Mouse (Mus musculus) frontal cortex, adult (tissue): ENCODE measurements around the gene Tnks1bp1.
A peak's percentile ranks its signal among the peaks of the same experiment; 100 is the strongest.

Experiments
- ATAC-seq: cut with Nextera tagmentation; 2 replicates; pipeline ENCODE4 v1.9.2; 2017; ENCODE audit warnings: mild to moderate bottlenecking, moderate library complexity, mixed read lengths; ENCODE audit not compliant: low TSS enrichment

Gene Tnks1bp1

GRCm38 (mm10) chr2:85038336-85038735 lies 9.5 kb upstream of the Tnks1bp1 start:
- ATAC-seq = no peak

- ATAC-seq = no peak
Measured at GRCm38 (mm10) chr2:85043623-85044022, 4.2 kb upstream of the Tnks1bp1 start.

GRCm38 (mm10) chr2:85046222-85046621 lies 1.6 kb upstream of the Tnks1bp1 start:
- ATAC-seq = no peak

GRCm38 (mm10) chr2:85047081-85047480 lies 741 bp upstream of the Tnks1bp1 start:
- ATAC-seq = no peak

GRCm38 (mm10) chr2:85048168-85048751 lies 438 bp downstream of the Tnks1bp1 start:
- ATAC-seq = peak; percentile 47

GRCm38 (mm10) chr2:85049277-85049676 lies 1.5 kb downstream of the Tnks1bp1 start:
- ATAC-seq = no peak

- peak; percentile 39 for ATAC-seq
Measured at GRCm38 (mm10) chr2:85050001-85050634, 2.3 kb downstream of the Tnks1bp1 start.

- no peak for ATAC-seq
Measured at GRCm38 (mm10) chr2:85050746-85051145, 2.9 kb downstream of the Tnks1bp1 start.

GRCm38 (mm10) chr2:85053192-85053816 lies 5.5 kb downstream of the Tnks1bp1 start:
- no peak for ATAC-seq

GRCm38 (mm10) chr2:85056711-85057110 lies 8.9 kb downstream of the Tnks1bp1 start:
- no peak for ATAC-seq

- no peak for ATAC-seq
Measured at GRCm38 (mm10) chr2:85059677-85060076, 11.9 kb downstream of the Tnks1bp1 start.

GRCm38 (mm10) chr2:85060591-85061060 lies 12.8 kb downstream of the Tnks1bp1 start:
- peak; percentile 33; the same call in 1 of the 2 replicates for ATAC-seq

GRCm38 (mm10) chr2:85061107-85061541 lies 13.3 kb downstream of the Tnks1bp1 start:
- ATAC-seq = no peak

- peak; percentile 58 for ATAC-seq
Measured at GRCm38 (mm10) chr2:85065141-85065875, 17.5 kb downstream of the Tnks1bp1 start.

GRCm38 (mm10) chr2:85066937-85067336 lies 19.1 kb downstream of the Tnks1bp1 start:
- no peak for ATAC-seq

- ATAC-seq = peak; percentile 13; the same call in 1 of the 2 replicates
Measured at GRCm38 (mm10) chr2:85067903-85068625, 20.2 kb downstream of the Tnks1bp1 start.

- peak; percentile 39 for ATAC-seq
Measured at GRCm38 (mm10) chr2:85068626-85069025, 20.8 kb downstream of the Tnks1bp1 start.

- no peak for ATAC-seq
Measured at GRCm38 (mm10) chr2:85070086-85070485, 22.3 kb downstream of the Tnks1bp1 start.

GRCm38 (mm10) chr2:85071921-85072320 lies 24.1 kb downstream of the Tnks1bp1 start:
- no peak for ATAC-seq

- no peak for ATAC-seq
Measured at GRCm38 (mm10) chr2:85073751-85074150, 25.9 kb downstream of the Tnks1bp1 start.
